Mouse (Mus musculus): ENCODE data around the gene Usp20. TPM values are rescaled to one million over a fixed set of nuclear protein-coding genes. Genes with fewer than 3 reads are reported as not detected.

Usp20 gene
- polyA plus RNA-seq, 1 experiment from 2014 or later, result 14.8 TPM

GRCm38 (mm10) chr2:31040487-31040886 lies 58.4 kb downstream of the Usp20 start:
- H3K9me3 ChIP-seq (ENCODE audit: control insufficient read depth, low read length), result no peaks in the 10 kb centered on the region
- H3K4me3 ChIP-seq (ENCODE audit: low read depth, low read length), result no peak overlapping the region
- H3K36me3 ChIP-seq (ENCODE audit: control insufficient read depth, insufficient read depth, low read length), result no peaks in the 10 kb centered on the region; the same call in 1 of the 2 replicates
- no peak overlapping the region for H3K27ac ChIP-seq (ENCODE audit: low read depth, low read length)
- no peaks in the 10 kb centered on the region for H3K27me3 ChIP-seq (ENCODE audit: control insufficient read depth, insufficient read depth, low read length)
- H3K4me2 ChIP-seq (replicated peaks; ENCODE audit: low read depth, low read length), result no peak overlapping the region
- no peak for ATAC-seq (ENCODE audit: low FRiP score)
- no peak for DNase-seq (ENCODE audit: low spot score)
- WGBS, result 86% methylated on average over 3 of the region's 3 CpGs
- H3K9ac ChIP-seq (ENCODE audit: low read depth, low read length), result no peak overlapping the region
- H3K4me1 ChIP-seq (replicated peaks; ENCODE audit: control insufficient read depth, insufficient read depth, low read length), result no peaks in the 10 kb centered on the region

GRCm38 (mm10) chr2:31041386-31041785 lies 59.3 kb downstream of the Usp20 start:
- no peak for DNase-seq (ENCODE audit: low spot score)
- H3K27me3 ChIP-seq (ENCODE audit: control insufficient read depth, insufficient read depth, low read length), result no peaks in the 10 kb centered on the region
- H3K4me2 ChIP-seq (replicated peaks; ENCODE audit: low read depth, low read length), result no peak overlapping the region
- no peak overlapping the region for H3K9ac ChIP-seq (ENCODE audit: low read depth, low read length)
- H3K4me1 ChIP-seq (replicated peaks; ENCODE audit: control insufficient read depth, insufficient read depth, low read length), result no peaks in the 10 kb centered on the region
- ATAC-seq (ENCODE audit: low FRiP score), result no peak
- WGBS, result 87% methylated on average over 6 of the region's 6 CpGs
- no peak overlapping the region for H3K27ac ChIP-seq (ENCODE audit: low read depth, low read length)
- no peaks in the 10 kb centered on the region for H3K36me3 ChIP-seq (ENCODE audit: control insufficient read depth, insufficient read depth, low read length)
- H3K4me3 ChIP-seq (ENCODE audit: low read depth, low read length), result no peak overlapping the region
- H3K9me3 ChIP-seq (ENCODE audit: control insufficient read depth, low read length), result no peaks in the 10 kb centered on the region

GRCm38 (mm10) chr2:31042881-31043280 lies 60.8 kb downstream of the Usp20 start:
- no peak overlapping the region for H3K4me3 ChIP-seq (ENCODE audit: low read depth, low read length)
- H3K36me3 ChIP-seq (ENCODE audit: control insufficient read depth, insufficient read depth, low read length), result no peaks in the 10 kb centered on the region
- no peaks in the 10 kb centered on the region for H3K27me3 ChIP-seq (ENCODE audit: control insufficient read depth, insufficient read depth, low read length)
- H3K9ac ChIP-seq (ENCODE audit: low read depth, low read length), result no peak overlapping the region
- no peak overlapping the region for H3K27ac ChIP-seq (ENCODE audit: low read depth, low read length)
- H3K4me1 ChIP-seq (replicated peaks; ENCODE audit: control insufficient read depth, insufficient read depth, low read length), result no peaks in the 10 kb centered on the region
- no peaks in the 10 kb centered on the region for H3K9me3 ChIP-seq (ENCODE audit: control insufficient read depth, low read length)
- DNase-seq (ENCODE audit: low spot score) (no peak), ATAC-seq (ENCODE audit: low FRiP score) (no peak)
- H3K4me2 ChIP-seq (replicated peaks; ENCODE audit: low read depth, low read length), result no peak overlapping the region
- 91% methylated on average over 6 of the region's 6 CpGs for WGBS

GRCm38 (mm10) chr2:31043856-31044255 lies 61.8 kb downstream of the Usp20 start:
- Histone ChIP-seq H3K4me3 (ENCODE audit: low read depth, low read length) (no peak overlapping the region), H3K27me3 (ENCODE audit: control insufficient read depth, insufficient read depth, low read length) (no peaks in the 10 kb centered on the region), H3K9ac (ENCODE audit: low read depth, low read length) (no peak overlapping the region), H3K4me1 (replicated peaks; ENCODE audit: control insufficient read depth, insufficient read depth, low read length) (no peaks in the 10 kb centered on the region), H3K4me2 (replicated peaks; ENCODE audit: low read depth, low read length) (no peak overlapping the region), H3K36me3 (ENCODE audit: control insufficient read depth, insufficient read depth, low read length) (no peaks in the 10 kb centered on the region), H3K9me3 (ENCODE audit: control insufficient read depth, low read length) (no peaks in the 10 kb centered on the region), H3K27ac (ENCODE audit: low read depth, low read length) (no peak overlapping the region)
- ATAC-seq (ENCODE audit: low FRiP score) (no peak), DNase-seq (ENCODE audit: low spot score) (no peak)
- 96% methylated on average over 1 of the region's 1 CpGs for WGBS

GRCm38 (mm10) chr2:31048037-31048436 lies 66.0 kb downstream of the Usp20 start:
- H3K36me3 ChIP-seq (ENCODE audit: control insufficient read depth, insufficient read depth, low read length), result no peaks in the 10 kb centered on the region
- no peak overlapping the region for H3K9ac ChIP-seq (ENCODE audit: low read depth, low read length)
- DNase-seq (ENCODE audit: low spot score), result no peak
- ATAC-seq (ENCODE audit: low FRiP score), result no peak
- no peaks in the 10 kb centered on the region for H3K9me3 ChIP-seq (ENCODE audit: control insufficient read depth, low read length)
- 94% methylated on average over 6 of the region's 6 CpGs for WGBS
- no peak overlapping the region for H3K27ac ChIP-seq (ENCODE audit: low read depth, low read length)
- H3K4me3 ChIP-seq (ENCODE audit: low read depth, low read length), result no peak overlapping the region
- no peaks in the 10 kb centered on the region for H3K27me3 ChIP-seq (ENCODE audit: control insufficient read depth, insufficient read depth, low read length)
- no peak overlapping the region for H3K4me2 ChIP-seq (replicated peaks; ENCODE audit: low read depth, low read length)
- H3K4me1 ChIP-seq (replicated peaks; ENCODE audit: control insufficient read depth, insufficient read depth, low read length), result no peaks in the 10 kb centered on the region

GRCm38 (mm10) chr2:31052441-31052840 lies 70.4 kb downstream of the Usp20 start:
- WGBS, result 92% methylated on average over 10 of the region's 10 CpGs
- no peaks in the 10 kb centered on the region for H3K9me3 ChIP-seq (ENCODE audit: control insufficient read depth, low read length)
- no peak for DNase-seq (ENCODE audit: low spot score)
- H3K9ac ChIP-seq (ENCODE audit: low read depth, low read length), result no peak overlapping the region
- no peaks in the 10 kb centered on the region for H3K27me3 ChIP-seq (ENCODE audit: control insufficient read depth, insufficient read depth, low read length)
- H3K36me3 ChIP-seq (ENCODE audit: control insufficient read depth, insufficient read depth, low read length), result no peaks in the 10 kb centered on the region; the same call in 1 of the 2 replicates
- H3K4me2 ChIP-seq (replicated peaks; ENCODE audit: low read depth, low read length), result no peak overlapping the region
- H3K4me1 ChIP-seq (replicated peaks; ENCODE audit: control insufficient read depth, insufficient read depth, low read length), result no peaks in the 10 kb centered on the region
- ATAC-seq (ENCODE audit: low FRiP score), result no peak
- no peak overlapping the region for H3K4me3 ChIP-seq (ENCODE audit: low read depth, low read length)
- no peak overlapping the region for H3K27ac ChIP-seq (ENCODE audit: low read depth, low read length)

- Histone ChIP-seq H3K4me3 (ENCODE audit: low read depth, low read length) (no peak overlapping the region), H3K27ac (ENCODE audit: low read depth, low read length) (no peak overlapping the region), H3K36me3 (ENCODE audit: control insufficient read depth, insufficient read depth, low read length) (no peaks in the 10 kb centered on the region; the same call in 1 of the 2 replicates), H3K4me1 (replicated peaks; ENCODE audit: control insufficient read depth, insufficient read depth, low read length) (no peaks in the 10 kb centered on the region), H3K27me3 (ENCODE audit: control insufficient read depth, insufficient read depth, low read length) (no peaks in the 10 kb centered on the region), H3K9me3 (ENCODE audit: control insufficient read depth, low read length) (no peaks in the 10 kb centered on the region), H3K4me2 (replicated peaks; ENCODE audit: low read depth, low read length) (no peak overlapping the region), H3K9ac (ENCODE audit: low read depth, low read length) (no peak overlapping the region)
- no peak for DNase-seq (ENCODE audit: low spot score)
- WGBS, result 97% methylated on average over 13 of the region's 13 CpGs
- no peak for ATAC-seq (ENCODE audit: low FRiP score)
Measured at GRCm38 (mm10) chr2:31053426-31053825, 71.3 kb downstream of the Usp20 start.

GRCm38 (mm10) chr2:31053851-31054340 lies 71.8 kb downstream of the Usp20 start:
- Histone ChIP-seq H3K27me3 (ENCODE audit: control insufficient read depth, insufficient read depth, low read length) (no peaks in the 10 kb centered on the region), H3K9ac (ENCODE audit: low read depth, low read length) (no peak overlapping the region), H3K4me3 (ENCODE audit: low read depth, low read length) (no peak overlapping the region), H3K9me3 (ENCODE audit: control insufficient read depth, low read length) (no peaks in the 10 kb centered on the region), H3K36me3 (ENCODE audit: control insufficient read depth, insufficient read depth, low read length) (no peaks in the 10 kb centered on the region; the same call in 1 of the 2 replicates), H3K27ac (ENCODE audit: low read depth, low read length) (no peak overlapping the region), H3K4me1 (replicated peaks; ENCODE audit: control insufficient read depth, insufficient read depth, low read length) (no peaks in the 10 kb centered on the region), H3K4me2 (replicated peaks; ENCODE audit: low read depth, low read length) (no peak overlapping the region)
- ATAC-seq (ENCODE audit: low FRiP score) (no peak), DNase-seq (ENCODE audit: low spot score) (no peak)
- WGBS, result 96% methylated on average over 11 of the region's 11 CpGs

GRCm38 (mm10) chr2:31056070-31056469 lies 74.0 kb downstream of the Usp20 start:
- ATAC-seq (ENCODE audit: low FRiP score) (no peak), DNase-seq (ENCODE audit: low spot score) (no peak)
- Histone ChIP-seq H3K9ac (ENCODE audit: low read depth, low read length) (no peak overlapping the region), H3K4me3 (ENCODE audit: low read depth, low read length) (no peak overlapping the region), H3K27me3 (ENCODE audit: control insufficient read depth, insufficient read depth, low read length) (no peaks in the 10 kb centered on the region), H3K4me2 (replicated peaks; ENCODE audit: low read depth, low read length) (no peak overlapping the region), H3K36me3 (ENCODE audit: control insufficient read depth, insufficient read depth, low read length) (no peaks in the 10 kb centered on the region; the same call in 1 of the 2 replicates), H3K4me1 (replicated peaks; ENCODE audit: control insufficient read depth, insufficient read depth, low read length) (no peaks in the 10 kb centered on the region), H3K27ac (ENCODE audit: low read depth, low read length) (no peak overlapping the region), H3K9me3 (ENCODE audit: control insufficient read depth, low read length) (no peaks in the 10 kb centered on the region)
- 92% methylated on average over 3 of the region's 3 CpGs for WGBS

Data from hindbrain, embryonic 11.5 days (tissue).